Mouse (Mus musculus): ENCODE results near the gene Amph. TPM values are rescaled to one million over a fixed set of nuclear protein-coding genes. Genes with fewer than 3 reads are reported as not detected.
"Not testable (repeated sequence)": the region's sequence is repeated elsewhere in the genome, so short reads cannot be mapped to it uniquely, and the experiment has no call there.

Gene Amph
- polyA plus RNA-seq (2015; fragmentation: Nextera tagmentation; extraction: Ambion mirVana), result 0.11 and 0.14 TPM in 2 replicates

DNA sequence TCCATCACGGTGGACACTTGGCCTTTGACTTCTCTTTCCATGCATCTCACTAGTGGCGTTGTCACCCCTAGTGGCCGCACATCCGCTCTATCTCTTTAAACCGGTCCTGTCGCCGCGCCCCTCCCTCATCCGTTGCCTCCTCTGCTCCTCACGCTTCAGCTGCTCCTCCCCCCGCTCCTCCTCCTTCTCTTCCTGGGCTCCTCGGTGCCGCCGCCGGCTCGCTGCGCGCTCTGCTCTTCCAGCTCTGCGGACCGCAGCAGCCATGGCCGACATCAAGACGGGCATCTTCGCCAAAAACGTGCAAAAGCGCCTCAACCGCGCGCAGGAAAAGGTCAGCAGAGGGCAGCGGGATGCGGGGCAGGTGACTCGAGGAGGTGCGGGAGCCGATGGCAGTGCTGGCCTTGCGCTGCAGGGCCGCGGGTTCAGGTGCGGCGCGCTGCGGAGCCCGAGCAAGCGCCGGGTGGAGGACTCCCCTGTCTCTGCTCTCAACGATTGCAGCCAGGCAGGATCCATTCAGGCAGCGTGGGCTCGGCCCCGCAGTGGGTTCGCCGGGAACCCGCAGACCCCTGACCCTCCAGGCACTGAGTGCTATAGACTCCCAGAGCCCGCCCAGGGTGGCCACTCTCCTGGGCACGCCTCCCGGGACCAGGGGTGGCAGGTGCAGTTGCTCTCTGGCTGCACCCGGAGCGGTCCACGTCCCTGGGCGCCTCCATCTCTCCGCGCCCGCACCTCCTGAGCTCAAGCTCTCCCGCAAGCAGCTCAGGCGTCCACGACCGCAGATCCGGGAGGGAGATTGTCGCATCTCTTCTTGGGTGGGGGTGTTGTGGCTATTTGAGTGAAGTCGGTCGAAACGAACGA is at the start of gene Amph:
Amph (plus strand) TSS at position 35 of the 858 bp plus-strand sequence.
- H3K9ac ChIP-seq (ENCODE audit: low read depth, low read length), result no peak within 1 kb of the TSS
- no peaks in the 10 kb centered on the region for H3K36me3 ChIP-seq (ENCODE audit: control insufficient read depth, insufficient read depth)
- H3K27ac ChIP-seq (ENCODE audit: low read length), result no peak within 1 kb of the TSS
- ATAC-seq (ENCODE audit: low read depth), result no peak
- peak within 1 kb of the TSS; percentile 47 for H3K4me3 ChIP-seq (ENCODE audit: low read depth, low read length)
- H3K4me2 ChIP-seq (ENCODE audit: low read depth, low read length), result peak within 1 kb of the TSS; percentile 55
- no peaks in the 10 kb centered on the region for H3K9me3 ChIP-seq (replicated peaks; ENCODE audit: control insufficient read depth, low read length)
- peaks cover 34% of the 10 kb centered on the region for H3K27me3 ChIP-seq (ENCODE audit: control insufficient read depth, insufficient read depth, low read depth, low read length)
- H3K4me1 ChIP-seq (ENCODE audit: control insufficient read depth, low read depth, low read length), result no peaks in the 10 kb centered on the region
- WGBS (ENCODE audit: insufficient replicate concordance), result under 1% methylated on average over 70 of the region's 70 CpGs

DNA sequence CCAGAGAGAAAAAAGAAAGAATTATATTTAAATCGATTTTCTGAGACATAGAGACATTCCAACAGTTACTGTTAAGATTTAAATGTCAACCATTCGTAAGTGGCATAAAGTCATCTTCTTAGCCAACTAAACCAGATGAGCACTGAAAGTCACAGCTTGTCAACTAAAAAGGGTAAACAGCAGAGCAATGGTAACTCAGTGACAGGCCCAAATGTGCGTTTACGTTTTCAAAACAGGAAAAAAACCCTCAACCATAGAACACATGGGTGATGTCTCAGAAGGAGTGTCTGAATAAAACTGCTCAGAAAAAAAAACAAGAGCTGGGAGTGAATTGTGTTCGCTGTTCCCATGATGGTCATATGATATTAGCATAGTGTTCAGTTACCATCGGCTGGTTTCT is 44.4 kb upstream of the Amph start:
- Histone ChIP-seq H3K27ac (ENCODE audit: low read length) (no peak overlapping the region), H3K4me2 (ENCODE audit: low read depth, low read length) (no peak overlapping the region), H3K4me3 (ENCODE audit: low read depth, low read length) (no peak overlapping the region), H3K9ac (ENCODE audit: low read depth, low read length) (no peak overlapping the region), H3K4me1 (ENCODE audit: control insufficient read depth, low read depth, low read length) (no peaks in the 10 kb centered on the region), H3K9me3 (replicated peaks; ENCODE audit: control insufficient read depth, low read length) (no peaks in the 10 kb centered on the region), H3K36me3 (ENCODE audit: control insufficient read depth, insufficient read depth) (no peaks in the 10 kb centered on the region), H3K27me3 (ENCODE audit: control insufficient read depth, insufficient read depth, low read depth, low read length) (no peaks in the 10 kb centered on the region)
- 62% methylated on average over 6 of the region's 6 CpGs for WGBS (ENCODE audit: insufficient replicate concordance)
- no peak for ATAC-seq (ENCODE audit: low read depth)

- Histone ChIP-seq H3K36me3 (ENCODE audit: control insufficient read depth, insufficient read depth) (no peaks in the 10 kb centered on the region), H3K4me3 (ENCODE audit: low read depth, low read length) (no peak overlapping the region), H3K27ac (ENCODE audit: low read length) (no peak overlapping the region), H3K9ac (ENCODE audit: low read depth, low read length) (no peak overlapping the region), H3K4me1 (ENCODE audit: control insufficient read depth, low read depth, low read length) (no peaks in the 10 kb centered on the region), H3K27me3 (ENCODE audit: control insufficient read depth, insufficient read depth, low read depth, low read length) (no peaks in the 10 kb centered on the region), H3K9me3 (replicated peaks; ENCODE audit: control insufficient read depth, low read length) (no peaks in the 10 kb centered on the region), H3K4me2 (ENCODE audit: low read depth, low read length) (no peak overlapping the region)
- no peak for ATAC-seq (ENCODE audit: low read depth)
- 62% methylated on average over 4 of the region's 4 CpGs for WGBS (ENCODE audit: insufficient replicate concordance)
These were observed 33.2 kb upstream of the Amph start for GRCm38 (mm10) chr13:18914774-18915173.

- not testable (repeated sequence) for H3K9me3 ChIP-seq (replicated peaks; ENCODE audit: control insufficient read depth, low read length); H3K4me2 ChIP-seq (ENCODE audit: low read depth, low read length); H3K4me3 ChIP-seq (ENCODE audit: low read depth, low read length); ATAC-seq (ENCODE audit: low read depth); H3K9ac ChIP-seq (ENCODE audit: low read depth, low read length); H3K27ac ChIP-seq (ENCODE audit: low read length); H3K36me3 ChIP-seq (ENCODE audit: control insufficient read depth, insufficient read depth); H3K4me1 ChIP-seq (ENCODE audit: control insufficient read depth, low read depth, low read length); H3K27me3 ChIP-seq (ENCODE audit: control insufficient read depth, insufficient read depth, low read depth, low read length)
- 38% methylated on average over 1 of the region's 2 CpGs for WGBS (ENCODE audit: insufficient replicate concordance)
These were observed 14.8 kb upstream of the Amph start for GRCm38 (mm10) chr13:18933191-18933590.

- H3K4me2 ChIP-seq (ENCODE audit: low read depth, low read length), result peak overlapping the region; percentile 55; the same call in 1 of the 2 replicates
These were observed 319 bp upstream of the Amph start for GRCm38 (mm10) chr13:18947686-18948085.

GRCm38 (mm10) chr13:18949029-18949350 is 985 bp downstream of the Amph start:
- WGBS (ENCODE audit: insufficient replicate concordance), result 16% methylated on average over 5 of the region's 5 CpGs
- no peak overlapping the region for H3K4me3 ChIP-seq (ENCODE audit: low read depth, low read length)
- H3K4me1 ChIP-seq (ENCODE audit: control insufficient read depth, low read depth, low read length), result no peaks in the 10 kb centered on the region
- no peak for ATAC-seq (ENCODE audit: low read depth)
- H3K4me2 ChIP-seq (ENCODE audit: low read depth, low read length), result no peak overlapping the region
- peaks cover 34% of the 10 kb centered on the region for H3K27me3 ChIP-seq (ENCODE audit: control insufficient read depth, insufficient read depth, low read depth, low read length)
- no peak overlapping the region for H3K27ac ChIP-seq (ENCODE audit: low read length)
- no peaks in the 10 kb centered on the region for H3K36me3 ChIP-seq (ENCODE audit: control insufficient read depth, insufficient read depth)
- H3K9ac ChIP-seq (ENCODE audit: low read depth, low read length), result no peak overlapping the region
- H3K9me3 ChIP-seq (replicated peaks; ENCODE audit: control insufficient read depth, low read length), result no peaks in the 10 kb centered on the region

More at GRCm38 (mm10) chr13:18947686-18948085, 319 bp upstream of the Amph start:
- Histone ChIP-seq H3K9me3 (replicated peaks; ENCODE audit: control insufficient read depth, low read length) (no peaks in the 10 kb centered on the region), H3K27ac (ENCODE audit: low read length) (no peak overlapping the region), H3K4me3 (ENCODE audit: low read depth, low read length) (no peak overlapping the region), H3K36me3 (ENCODE audit: control insufficient read depth, insufficient read depth) (no peaks in the 10 kb centered on the region), H3K27me3 (ENCODE audit: control insufficient read depth, insufficient read depth, low read depth, low read length) (peaks cover 34% of the 10 kb centered on the region), H3K4me1 (ENCODE audit: control insufficient read depth, low read depth, low read length) (no peaks in the 10 kb centered on the region), H3K9ac (ENCODE audit: low read depth, low read length) (no peak overlapping the region)
- 13% methylated on average over 5 of the region's 5 CpGs for WGBS (ENCODE audit: insufficient replicate concordance)
- no peak for ATAC-seq (ENCODE audit: low read depth)

- no peak overlapping the region for H3K27ac ChIP-seq (ENCODE audit: low read length)
- 41% methylated on average over 11 of the region's 11 CpGs for WGBS (ENCODE audit: insufficient replicate concordance)
- no peak for ATAC-seq (ENCODE audit: low read depth)
- no peaks in the 10 kb centered on the region for H3K4me1 ChIP-seq (ENCODE audit: control insufficient read depth, low read depth, low read length)
- no peak overlapping the region for H3K4me2 ChIP-seq (ENCODE audit: low read depth, low read length)
- no peaks in the 10 kb centered on the region for H3K9me3 ChIP-seq (replicated peaks; ENCODE audit: control insufficient read depth, low read length)
- H3K4me3 ChIP-seq (ENCODE audit: low read depth, low read length), result no peak overlapping the region
- H3K9ac ChIP-seq (ENCODE audit: low read depth, low read length), result no peak overlapping the region
- no peaks in the 10 kb centered on the region for H3K36me3 ChIP-seq (ENCODE audit: control insufficient read depth, insufficient read depth)
- H3K27me3 ChIP-seq (ENCODE audit: control insufficient read depth, insufficient read depth, low read depth, low read length), result peaks cover 34% of the 10 kb centered on the region
These were observed 1.7 kb downstream of the Amph start for GRCm38 (mm10) chr13:18949626-18950200.

DNA sequence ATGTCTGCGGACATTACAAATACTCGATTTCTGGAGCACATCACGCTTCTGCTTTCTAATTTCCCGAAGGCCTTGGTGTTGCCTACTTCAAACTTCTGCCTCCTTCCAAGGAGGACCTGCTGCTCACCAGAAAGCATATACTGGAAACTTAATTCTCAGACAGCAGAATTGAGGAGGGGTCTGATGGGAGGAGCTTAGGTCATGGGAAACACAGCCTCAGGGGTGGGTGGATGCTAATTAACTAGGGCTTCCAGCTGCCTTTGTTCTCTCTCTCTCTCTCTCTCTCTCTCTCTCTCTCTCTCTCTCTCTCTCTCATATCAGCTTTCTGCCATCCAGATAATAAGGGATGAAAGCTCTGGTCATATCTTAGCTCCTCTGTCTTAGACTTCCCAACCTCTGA is 5.6 kb downstream of the Amph start:
- no peak overlapping the region for H3K4me3 ChIP-seq (ENCODE audit: low read depth, low read length)
- no peaks in the 10 kb centered on the region for H3K9me3 ChIP-seq (replicated peaks; ENCODE audit: control insufficient read depth, low read length)
- WGBS (ENCODE audit: insufficient replicate concordance), result 69% methylated on average over 4 of the region's 4 CpGs
- no peak for ATAC-seq (ENCODE audit: low read depth)
- H3K4me1 ChIP-seq (ENCODE audit: control insufficient read depth, low read depth, low read length), result no peaks in the 10 kb centered on the region
- H3K27ac ChIP-seq (ENCODE audit: low read length), result no peak overlapping the region
- H3K27me3 ChIP-seq (ENCODE audit: control insufficient read depth, insufficient read depth, low read depth, low read length), result peaks cover 18% of the 10 kb centered on the region
- no peaks in the 10 kb centered on the region for H3K36me3 ChIP-seq (ENCODE audit: control insufficient read depth, insufficient read depth)
- no peak overlapping the region for H3K9ac ChIP-seq (ENCODE audit: low read depth, low read length)
- H3K4me2 ChIP-seq (ENCODE audit: low read depth, low read length), result no peak overlapping the region
